Mouse (Mus musculus) 3T3-L1 (cell line): ENCODE data around the gene Tprn.

Experiments used
- DNase-seq: peaks from one replicate; pipeline ENCODE4 v3.0.0-alpha.2; 2015; ENCODE audit warnings: low read depth, low spot score

Tprn gene

GRCm38 (mm10) chr2:25292054-25292544, 29.7 kb downstream of the Tprn start:
- DNase-seq: peak; percentile 30

- peak; percentile 81 for DNase-seq
Measured at GRCm38 (mm10) chr2:25292856-25293255, 30.4 kb downstream of the Tprn start.

GRCm38 (mm10) chr2:25293706-25294105, 31.3 kb downstream of the Tprn start:
- no peak for DNase-seq

GRCm38 (mm10) chr2:25297093-25297492, 34.7 kb downstream of the Tprn start:
- DNase-seq: no peak

- DNase-seq: no peak
Measured at GRCm38 (mm10) chr2:25298046-25298445, 35.6 kb downstream of the Tprn start.

GRCm38 (mm10) chr2:25303452-25303851, 41.0 kb downstream of the Tprn start:
- no peak for DNase-seq

GRCm38 (mm10) chr2:25303931-25304656, 41.7 kb downstream of the Tprn start:
- DNase-seq: no peak

- DNase-seq: no peak
Measured at GRCm38 (mm10) chr2:25304657-25305541, 42.5 kb downstream of the Tprn start.

- no peak for DNase-seq
Measured at GRCm38 (mm10) chr2:25305587-25306359, 43.4 kb downstream of the Tprn start.

GRCm38 (mm10) chr2:25310180-25310579, 47.8 kb downstream of the Tprn start:
- DNase-seq: no peak

- DNase-seq: no peak
Measured at GRCm38 (mm10) chr2:25310969-25311368, 48.6 kb downstream of the Tprn start.

GRCm38 (mm10) chr2:25311491-25311891, 49.1 kb downstream of the Tprn start:
- no peak for DNase-seq

- no peak for DNase-seq
Measured at GRCm38 (mm10) chr2:25318119-25318966, 55.9 kb downstream of the Tprn start.

GRCm38 (mm10) chr2:25318971-25319773, 56.8 kb downstream of the Tprn start, which contains the start of gene Grin1:
Grin1 (minus strand) TSS chr2:25319187.
- DNase-seq: no peak
